In the genomic region with DNA sequence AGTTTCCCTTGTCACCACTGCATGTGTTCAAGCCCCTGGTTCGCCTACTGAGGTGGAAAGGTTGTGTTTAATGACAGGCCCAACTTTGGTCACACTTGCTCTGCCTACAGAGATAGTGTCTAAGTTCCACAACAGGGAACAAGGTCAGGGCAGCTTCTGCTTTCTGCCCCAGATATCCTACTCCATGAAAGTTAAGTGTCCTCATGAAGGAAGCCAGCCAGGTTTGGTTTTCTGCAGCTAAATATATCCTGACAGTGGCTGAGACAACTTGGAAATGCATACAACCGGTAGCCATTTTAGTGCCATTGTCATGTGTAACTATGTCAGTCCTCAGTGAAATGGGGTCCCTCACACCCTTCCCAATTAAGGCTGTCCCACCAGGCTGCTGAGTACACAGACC, we compare ENCODE assay signal across 15 mouse cellular contexts.
DNase-seq lines count a peak whose midpoint lies in the region; ATAC-seq lines count a peak whose summit lies in the region.
"Had no signal": no experiment of that assay in that cellular context is flagged by ENCODE, and none has a peak within 500 bp of the region (broad histone marks: within the 10 kb centered on the region; RNA-seq: fewer than 3 reads in every experiment).

No protein-coding gene starts in this region.

- H3K27me3 ChIP-seq in embryonic facial prominence, embryonic 14.5 days (replicated peaks; ENCODE audit: control insufficient read depth, insufficient read depth, low read length), result no peaks in the 10 kb centered on the region
- H3K27me3 ChIP-seq in embryonic facial prominence, embryonic 10.5 days (replicated peaks; ENCODE audit: low read depth, poor library complexity, severe bottlenecking), result no peaks in the 10 kb centered on the region
- no peaks in the 10 kb centered on the region for H3K27me3 ChIP-seq in limb, embryonic 11.5 days (ENCODE audit: control insufficient read depth, insufficient read depth, low read length)
- no peaks in the 10 kb centered on the region for H3K27me3 ChIP-seq in limb, embryonic 10.5 days (ENCODE audit: low read depth, poor library complexity, severe bottlenecking)
- H3K27me3 ChIP-seq in heart, embryonic 12.5 days (replicated peaks), result no peaks in the 10 kb centered on the region
- no peaks in the 10 kb centered on the region for H3K27me3 ChIP-seq in liver, embryonic 12.5 days (replicated peaks)
- H3K27me3 ChIP-seq: embryonic facial prominence, embryonic 12.5 days; neural tube, embryonic 13.5 days had no signal

- DNase-seq in embryonic facial prominence, embryonic 14.5 days (ENCODE audit: low spot score), result no peak
- DNase-seq in embryonic facial prominence, embryonic 10.5 days (ENCODE audit: low spot score), result no peak
- DNase-seq in limb, embryonic 11.5 days (ENCODE audit: low spot score), result no peak
- no peak for DNase-seq in limb, embryonic 10.5 days (ENCODE audit: low spot score)
- no peak for DNase-seq in layer of hippocampus, adult 18-20 months (ENCODE audit: low spot score in 2 of 2)
- no peak for DNase-seq in embryo, embryonic 10.5 days (ENCODE audit: low spot score)
- DNase-seq: adrenal gland, adult 8-10 months; cerebellum, postnatal 14 days; kidney, postnatal 14 days; left cerebral cortex, postnatal 4 days had no signal

- H3K9ac ChIP-seq in embryonic facial prominence, embryonic 14.5 days (ENCODE audit: low read depth, low read length), result no peak overlapping the region
- H3K9ac ChIP-seq in limb, embryonic 11.5 days (ENCODE audit: low read length), result no peak overlapping the region
- 0 out of 2 replicates have a peak overlapping the region, but pooled peaks have one; percentile 14 for H3K9ac ChIP-seq in heart, embryonic 12.5 days
- no peak overlapping the region for H3K9ac ChIP-seq in liver, embryonic 12.5 days
- H3K9ac ChIP-seq: embryonic facial prominence, embryonic 12.5 days; neural tube, embryonic 13.5 days had no signal

- ATAC-seq in embryonic facial prominence, embryonic 14.5 days (ENCODE audit: low read depth), result no peak
- ATAC-seq in limb, embryonic 11.5 days (ENCODE audit: insufficient number of reproducible peaks, low FRiP score, low TSS enrichment, low read depth), result no peak
- ATAC-seq in heart, embryonic 12.5 days (ENCODE audit: insufficient number of reproducible peaks, low FRiP score), result no peak
- no peak for ATAC-seq in liver, embryonic 12.5 days
- ATAC-seq: intestine, embryonic 16.5 days had no signal

- H3K4me3 ChIP-seq in embryonic facial prominence, embryonic 14.5 days (ENCODE audit: low read depth, low read length), result no peak overlapping the region
- H3K4me3 ChIP-seq in embryonic facial prominence, embryonic 10.5 days, result no peak overlapping the region
- no peak overlapping the region for H3K4me3 ChIP-seq in limb, embryonic 11.5 days (ENCODE audit: low read depth, low read length)
- H3K4me3 ChIP-seq in limb, embryonic 10.5 days, result no peak overlapping the region
- H3K4me3 ChIP-seq in heart, embryonic 12.5 days, result no peak overlapping the region
- H3K4me3 ChIP-seq in liver, embryonic 12.5 days, result no peak overlapping the region
- H3K4me3 ChIP-seq: embryonic facial prominence, embryonic 12.5 days; neural tube, embryonic 13.5 days had no signal

- H3K9me3 ChIP-seq in embryonic facial prominence, embryonic 14.5 days (ENCODE audit: control insufficient read depth, low read length), result no peaks in the 10 kb centered on the region
- H3K9me3 ChIP-seq in embryonic facial prominence, embryonic 10.5 days, result no peaks in the 10 kb centered on the region
- no peaks in the 10 kb centered on the region for H3K9me3 ChIP-seq in limb, embryonic 11.5 days (ENCODE audit: control insufficient read depth, low read length)
- no peaks in the 10 kb centered on the region for H3K9me3 ChIP-seq in limb, embryonic 10.5 days (replicated peaks)
- no peaks in the 10 kb centered on the region for H3K9me3 ChIP-seq in heart, embryonic 12.5 days (replicated peaks)
- no peaks in the 10 kb centered on the region for H3K9me3 ChIP-seq in liver, embryonic 12.5 days (replicated peaks)
- H3K9me3 ChIP-seq: embryonic facial prominence, embryonic 12.5 days; neural tube, embryonic 13.5 days had no signal

- H3K27ac ChIP-seq in embryonic facial prominence, embryonic 14.5 days (replicated peaks; ENCODE audit: low read depth, low read length), result 0 out of 2 replicates have a peak overlapping the region, but pooled peaks have one; percentile 28
- no peak overlapping the region for H3K27ac ChIP-seq in embryonic facial prominence, embryonic 10.5 days (replicated peaks)
- H3K27ac ChIP-seq in limb, embryonic 11.5 days (replicated peaks; ENCODE audit: low read depth, low read length), result 0 out of 2 replicates have a peak overlapping the region, but pooled peaks have one; percentile 24
- no peak overlapping the region for H3K27ac ChIP-seq in limb, embryonic 10.5 days
- peak overlapping the region; percentile 90 for H3K27ac ChIP-seq in heart, embryonic 12.5 days (ENCODE audit: poor library complexity, severe bottlenecking)
- peak overlapping the region; percentile 82 for H3K27ac ChIP-seq in liver, embryonic 12.5 days
- H3K27ac ChIP-seq: neural tube, embryonic 13.5 days had no signal

- WGBS in embryonic facial prominence, embryonic 14.5 days, result 89% methylated on average over 2 of the region's 2 CpGs
- WGBS in embryonic facial prominence, embryonic 10.5 days, result 94% methylated on average over 2 of the region's 2 CpGs
- 93% methylated on average over 2 of the region's 2 CpGs for WGBS in limb, embryonic 11.5 days
- WGBS in limb, embryonic 10.5 days, result 93% methylated on average over 2 of the region's 2 CpGs
- WGBS in heart, embryonic 12.5 days, result 71% methylated on average over 2 of the region's 2 CpGs
- WGBS in liver, embryonic 12.5 days (ENCODE audit: insufficient replicate concordance), result 81% methylated on average over 2 of the region's 2 CpGs

- H3K4me1 ChIP-seq in embryonic facial prominence, embryonic 14.5 days (ENCODE audit: control insufficient read depth, insufficient read depth, low read length), result peaks cover 38% of the 10 kb centered on the region
- peaks cover 67% of the 10 kb centered on the region for H3K4me1 ChIP-seq in embryonic facial prominence, embryonic 10.5 days
- peaks cover 6% of the 10 kb centered on the region; the same call in 1 of the 2 replicates for H3K4me1 ChIP-seq in limb, embryonic 11.5 days (ENCODE audit: control insufficient read depth, insufficient read depth, low read length)
- peaks cover 43% of the 10 kb centered on the region for H3K4me1 ChIP-seq in limb, embryonic 10.5 days
- H3K4me1 ChIP-seq in heart, embryonic 12.5 days (replicated peaks), result peaks cover 86% of the 10 kb centered on the region
- H3K4me1 ChIP-seq in liver, embryonic 12.5 days, result peaks cover 77% of the 10 kb centered on the region

- peaks cover 52% of the 10 kb centered on the region for H3K36me3 ChIP-seq in embryonic facial prominence, embryonic 14.5 days (ENCODE audit: control insufficient read depth, insufficient read depth, low read length)
- peaks cover 92% of the 10 kb centered on the region for H3K36me3 ChIP-seq in embryonic facial prominence, embryonic 10.5 days (replicated peaks)
- H3K36me3 ChIP-seq in limb, embryonic 11.5 days (ENCODE audit: control insufficient read depth, insufficient read depth, low read length), result peaks cover 3% of the 10 kb centered on the region
- H3K36me3 ChIP-seq in limb, embryonic 10.5 days, result peaks cover 94% of the 10 kb centered on the region
- peaks cover 41% of the 10 kb centered on the region for H3K36me3 ChIP-seq in heart, embryonic 12.5 days
- peaks cover 51% of the 10 kb centered on the region for H3K36me3 ChIP-seq in liver, embryonic 12.5 days

- H3K4me2 ChIP-seq in embryonic facial prominence, embryonic 14.5 days (ENCODE audit: low read depth, low read length), result no peak overlapping the region
- no peak overlapping the region for H3K4me2 ChIP-seq in limb, embryonic 11.5 days (ENCODE audit: low read depth, severe bottlenecking)
- no peak overlapping the region for H3K4me2 ChIP-seq in heart, embryonic 12.5 days
- H3K4me2 ChIP-seq in liver, embryonic 12.5 days, result no peak overlapping the region
- H3K4me2 ChIP-seq: embryonic facial prominence, embryonic 12.5 days; neural tube, embryonic 13.5 days had no signal

Comparison
In these comparisons a context has a peak if more than half of its experiments do, and no peak if none do; other contexts are left out.
1. H3K27ac ChIP-seq: peak in embryonic facial prominence, embryonic 14.5 days (single experiment), limb, embryonic 11.5 days (single experiment), heart, embryonic 12.5 days (single experiment) and liver, embryonic 12.5 days (single experiment); none in embryonic facial prominence, embryonic 10.5 days (single experiment) and limb, embryonic 10.5 days (single experiment).